22 mouse cellular contexts compared by ENCODE assay signal in genomic region chr9:105959116-105959515, GRCm38 (mm10). TPM values are rescaled to one million over a fixed set of nuclear protein-coding genes. Genes with fewer than 3 reads are reported as not detected.
DNase-seq lines count a peak whose midpoint lies in the region; ATAC-seq lines count a peak whose summit lies in the region.
"Had no signal": no experiment of that assay in that cellular context is flagged by ENCODE, and none has a peak within 500 bp of the region (broad histone marks: within the 10 kb centered on the region; RNA-seq: fewer than 3 reads in every experiment).

No protein-coding gene starts in this region.

- H3K4me2 ChIP-seq in embryonic facial prominence, embryonic 14.5 days (ENCODE audit: low read depth, low read length) = no peak overlapping the region
- H3K4me2 ChIP-seq in heart, embryonic 11.5 days = no peak overlapping the region
- H3K4me2 ChIP-seq: embryonic facial prominence, embryonic 13.5 days; forebrain, embryonic 15.5 days had no signal

- H3K27ac ChIP-seq in embryonic facial prominence, embryonic 14.5 days (replicated peaks; ENCODE audit: low read depth, low read length) = no peak overlapping the region
- H3K27ac ChIP-seq in embryonic facial prominence, embryonic 10.5 days (replicated peaks) = no peak overlapping the region
- H3K27ac ChIP-seq in heart, embryonic 11.5 days (ENCODE audit: low read depth, low read length) = no peak overlapping the region
- H3K27ac ChIP-seq: embryonic facial prominence, embryonic 13.5 days; forebrain, embryonic 15.5 days had no signal

- H3K36me3 ChIP-seq in embryonic facial prominence, embryonic 14.5 days (ENCODE audit: control insufficient read depth, insufficient read depth, low read length) = no peaks in the 10 kb centered on the region
- H3K36me3 ChIP-seq in embryonic facial prominence, embryonic 10.5 days (replicated peaks) = no peaks in the 10 kb centered on the region
- no peaks in the 10 kb centered on the region for H3K36me3 ChIP-seq in heart, embryonic 11.5 days (ENCODE audit: control insufficient read depth, insufficient read depth, low read length)
- H3K36me3 ChIP-seq: embryonic facial prominence, embryonic 13.5 days; forebrain, embryonic 15.5 days had no signal

- peak; percentile 50 for DNase-seq in embryonic facial prominence, embryonic 14.5 days (ENCODE audit: low spot score)
- no peak for DNase-seq in embryonic facial prominence, embryonic 10.5 days (ENCODE audit: low spot score)
- DNase-seq in heart, adult 11 months = peak; percentile 5
- peak; percentile 54 for DNase-seq in 3T3-L1 (ENCODE audit: low read depth, low spot score)
- DNase-seq: adrenal gland, adult 8-10 months; adrenal gland, postnatal 14 days; adrenal gland, postnatal 36 days; cerebellum, adult 11-12 months; cerebellum, adult 2 months; cerebellum, adult 9-10 months; cerebellum, postnatal 10 days; cerebellum, postnatal 25 days; forebrain, postnatal 0 days had no signal

- ATAC-seq in embryonic facial prominence, embryonic 14.5 days (ENCODE audit: low read depth) = no peak
- ATAC-seq in heart, embryonic 11.5 days (replicated peaks; ENCODE audit: insufficient number of reproducible peaks, low FRiP score, low TSS enrichment) = no peak
- no peak for ATAC-seq in megakaryocyte, adult 5-6 weeks (ENCODE audit: poor library complexity, severe bottlenecking)
- ATAC-seq: activated CD4-positive, CD25-positive, alpha-beta regulatory T cell, adult 4 months; forebrain, embryonic 15.5 days; forebrain, postnatal 0 days; Patski had no signal

- H3K4me3 ChIP-seq in embryonic facial prominence, embryonic 14.5 days (ENCODE audit: low read depth, low read length) = no peak overlapping the region
- no peak overlapping the region for H3K4me3 ChIP-seq in embryonic facial prominence, embryonic 10.5 days
- no peak overlapping the region for H3K4me3 ChIP-seq in heart, embryonic 11.5 days (ENCODE audit: low read depth, low read length)
- H3K4me3 ChIP-seq: embryonic facial prominence, embryonic 13.5 days; forebrain, embryonic 15.5 days had no signal

- WGBS in embryonic facial prominence, embryonic 14.5 days = 55% methylated on average over 1 of the region's 1 CpGs
- 87% methylated on average over 1 of the region's 1 CpGs for WGBS in embryonic facial prominence, embryonic 10.5 days
- 63% methylated on average over 1 of the region's 1 CpGs for WGBS in heart, embryonic 11.5 days (ENCODE audit: insufficient replicate concordance)

- H3K4me1 ChIP-seq in embryonic facial prominence, embryonic 14.5 days (ENCODE audit: control insufficient read depth, insufficient read depth, low read length) = peaks cover 6% of the 10 kb centered on the region
- H3K4me1 ChIP-seq in embryonic facial prominence, embryonic 10.5 days = peaks cover 6% of the 10 kb centered on the region
- peaks cover 4% of the 10 kb centered on the region; the same call in 1 of the 2 replicates for H3K4me1 ChIP-seq in heart, embryonic 11.5 days (ENCODE audit: control insufficient read depth, insufficient read depth, low read length)
- H3K4me1 ChIP-seq: forebrain, embryonic 15.5 days had no signal

- H3K9ac ChIP-seq in embryonic facial prominence, embryonic 14.5 days (ENCODE audit: low read depth, low read length) = no peak overlapping the region
- no peak overlapping the region for H3K9ac ChIP-seq in heart, embryonic 11.5 days (ENCODE audit: low read depth, low read length)
- H3K9ac ChIP-seq: embryonic facial prominence, embryonic 13.5 days; forebrain, embryonic 15.5 days; forebrain, postnatal 0 days had no signal

- no peaks in the 10 kb centered on the region for H3K9me3 ChIP-seq in embryonic facial prominence, embryonic 14.5 days (ENCODE audit: control insufficient read depth, low read length)
- H3K9me3 ChIP-seq in embryonic facial prominence, embryonic 10.5 days = no peaks in the 10 kb centered on the region
- H3K9me3 ChIP-seq in heart, embryonic 11.5 days (replicated peaks; ENCODE audit: control insufficient read depth, low read length) = no peaks in the 10 kb centered on the region
- H3K9me3 ChIP-seq: embryonic facial prominence, embryonic 13.5 days; forebrain, embryonic 15.5 days had no signal

- H3K27me3 ChIP-seq in embryonic facial prominence, embryonic 14.5 days (replicated peaks; ENCODE audit: control insufficient read depth, insufficient read depth, low read length) = no peaks in the 10 kb centered on the region; the same call in 1 of the 2 replicates
- peaks cover 16% of the 10 kb centered on the region for H3K27me3 ChIP-seq in embryonic facial prominence, embryonic 10.5 days (replicated peaks; ENCODE audit: low read depth, poor library complexity, severe bottlenecking)
- H3K27me3 ChIP-seq in heart, embryonic 11.5 days (ENCODE audit: control insufficient read depth, insufficient read depth, low read length) = peaks cover 10% of the 10 kb centered on the region
- H3K27me3 ChIP-seq: forebrain, embryonic 15.5 days had no signal

RNA-seq across cellular contexts. Expression of gene Col6a5, which starts 1.3 kb away (rescaled TPM):
- polyA plus RNA-seq in embryonic facial prominence, embryonic 14.5 days (2014; fragmentation: Nextera tagmentation; extraction: Ambion mirVana) = 0.17 TPM in 2 replicates
- polyA plus RNA-seq in embryonic facial prominence, embryonic 10.5 days (2016; fragmentation: Nextera tagmentation; extraction: Ambion mirVana) = not detected in 2 replicates
- not detected in 2 replicates for polyA plus RNA-seq in heart, embryonic 11.5 days (2014; fragmentation: Nextera tagmentation; extraction: Ambion mirVana)
- total RNA-seq in megakaryocyte, adult 5-6 weeks (2015) = not detected in 2 replicates
- total RNA-seq in megakaryocyte, adult 5-6 weeks (2017) = not detected in 2 replicates
- total RNA-seq: MEL had no signal
- polyA plus RNA-seq: activated CD4-positive, CD25-positive, alpha-beta regulatory T cell, adult 4 months; C2C12; forebrain, embryonic 11.5 days; Patski had no signal
